Mouse (Mus musculus): ENCODE measurements at regions not wholly inside any gene's neighbourhood (a gene's known extent, or its start where the extent isn't known, plus 50 kb on each side); places are given as distances from the start of the nearest gene placed in this dataset.

DNA sequence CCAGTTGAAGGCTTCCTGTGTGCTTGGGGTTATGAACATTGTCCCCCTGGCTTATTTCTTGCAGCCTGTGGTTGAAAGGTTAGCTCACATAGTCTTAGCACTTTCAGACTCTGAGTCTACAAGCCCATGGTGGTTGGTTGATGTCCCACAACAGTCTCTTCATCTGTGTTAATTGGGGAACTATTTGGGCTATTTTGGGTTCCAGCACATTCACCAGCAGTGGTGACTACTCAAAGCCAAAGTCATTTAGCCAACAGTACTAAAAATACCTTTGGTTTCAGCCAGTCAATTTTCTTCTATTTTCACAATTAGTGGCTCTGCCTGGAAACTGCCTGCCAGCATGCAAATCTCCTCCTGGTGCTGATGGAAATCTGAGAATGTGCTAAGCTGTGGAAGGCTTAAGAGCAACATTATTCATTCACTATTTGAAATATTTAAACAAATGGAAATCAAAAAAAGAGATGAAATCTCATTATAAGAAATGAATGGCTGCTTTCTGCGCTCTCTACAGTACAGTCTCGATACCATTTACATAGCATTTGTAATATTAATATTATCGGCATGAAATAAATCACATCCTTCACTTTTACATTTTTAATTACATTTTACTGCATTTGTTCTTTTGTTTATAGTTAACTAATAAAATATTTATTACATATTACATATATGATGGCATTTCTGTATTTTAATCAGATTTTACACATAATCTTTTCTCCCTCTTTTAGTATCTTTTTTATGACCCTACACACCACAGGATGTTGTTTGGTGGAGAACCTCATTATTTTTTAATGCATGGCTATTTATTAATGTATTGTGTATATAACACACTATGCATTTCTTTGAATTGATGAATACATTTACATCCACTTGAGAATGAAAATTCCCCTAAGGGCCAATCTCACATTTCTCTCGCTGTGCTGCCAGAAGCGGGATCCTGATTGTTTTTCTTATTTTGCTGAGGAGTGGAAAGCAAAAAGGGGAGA, 1023.5 kb downstream of the Car8 start (continued):
- TF ChIP-seq HCFC1 (IDR thresholded peaks at IDR 0.05; ENCODE audit: low read depth, low read length) (peak; percentile 27; the same call in 1 of the 2 replicates), ZMIZ1 (IDR thresholded peaks at IDR 0.05; ENCODE audit: low read depth, low read length) (no peak; the same call in 1 of the 2 replicates), TCF12 (IDR thresholded peaks at IDR 0.05; ENCODE audit: low read depth, low read length) (peak; percentile 87), E2F4 (IDR thresholded peaks at IDR 0.05; ENCODE audit: insufficient replicate concordance, low read depth, low read length) (no peak), USF1 (IDR thresholded peaks at IDR 0.05; ENCODE audit: low read depth, low read length) (no peak), ETS1 (conservative IDR thresholded peaks at IDR 0.05; ENCODE audit: low read depth, low read length) (peak; percentile 96), BHLHE40 (IDR thresholded peaks at IDR 0.05; ENCODE audit: low read depth, low read length) (peak; percentile 97), SIN3A (IDR thresholded peaks at IDR 0.05; ENCODE audit: low read length) (peak; percentile 31; the same call in 1 of the 2 replicates), CTCF (conservative IDR thresholded peaks at IDR 0.05 in 1 of 2, IDR thresholded peaks at IDR 0.05 in 1 of 2; ENCODE audit: low read depth in 2 of 2, low read length in 2 of 2) (no peak), ZNF384 (IDR thresholded peaks at IDR 0.05; ENCODE audit: low read depth, low read length) (peak; percentile 49), NRF1 (IDR thresholded peaks at IDR 0.05; ENCODE audit: low read depth, low read length) (no peak), CHD2 (IDR thresholded peaks at IDR 0.05; ENCODE audit: low read length) (peak; percentile 90)

- dilution Hi-C loops (cut with MboI; ENCODE audit: extremely low pct_ligation_motif_present, extremely low pct_unique_long_range_greater_than_20kb, low sequenced_read_pairs): no loop called here
- H3K36me3 ChIP-seq (replicated peaks in 1 of 2; ENCODE audit: control insufficient read depth in 1 of 2, insufficient read depth in 1 of 2, low read length in 1 of 2): no peaks in the 10 kb centered on the region
- peaks cover 4% of the 10 kb centered on the region for H3K9me3 ChIP-seq (replicated peaks; ENCODE audit: low read length)
- H3K27ac ChIP-seq (ENCODE audit: insufficient read depth, low read depth): no peak overlapping the region
- peak; percentile 54 for DNase-seq (ENCODE audit: extremely low read depth)
- in situ Hi-C loops (cut with MboI; ENCODE audit: low pct_ligation_motif_present, low pct_unique_long_range_greater_than_20kb, low sequenced_read_pairs): loop anchor here (25.0 kb wide), 1 partner anchor 270 kb away; no protein-coding TSS in a partner anchor
- no peak overlapping the region; the same call in 1 of the 2 replicates for H3K4me2 ChIP-seq (ENCODE audit: insufficient read depth, low read depth, poor library complexity, severe bottlenecking)
- no peak overlapping the region for H3K4me3 ChIP-seq (replicated peaks in 1 of 3; ENCODE audit: low read depth in 2 of 3, low read length in 2 of 3, poor library complexity in 1 of 3)
- TF ChIP-seq MXI1 (IDR thresholded peaks at IDR 0.05; ENCODE audit: low read depth, low read length): no peak
- 0 out of 2 replicates have a peak, but pooled peaks have one; percentile 13 for TF ChIP-seq JUND (conservative IDR thresholded peaks at IDR 0.05; ENCODE audit: low read depth, low read length)
- TF ChIP-seq POLR2A (IDR thresholded peaks at IDR 0.05; ENCODE audit: low read depth, low read length): no peak
- TF ChIP-seq MAZ (IDR thresholded peaks at IDR 0.05; ENCODE audit: low read depth, low read length): no peak
- TF ChIP-seq EP300 (IDR thresholded peaks at IDR 0.05; ENCODE audit: low read length): peak; percentile 51; the same call in 1 of the 2 replicates
- no peak for TF ChIP-seq ELF1 (IDR thresholded peaks at IDR 0.05; ENCODE audit: low read depth, low read length)
- TF ChIP-seq RAD21 (IDR thresholded peaks at IDR 0.05; ENCODE audit: low read depth, low read length): no peak
- H3K4me1 ChIP-seq (ENCODE audit: control insufficient read depth in 1 of 2, insufficient read depth in 2 of 2): peaks cover 4 to 20% of the 10 kb centered on the region in 2 experiments; a peak in 3 of 4 replicates
- H3K9ac ChIP-seq (ENCODE audit: insufficient read depth, low read depth): no peak overlapping the region
- H3K27me3 ChIP-seq (replicated peaks): no peaks in the 10 kb centered on the region
- no peaks in the 10 kb centered on the region for H3K79me2 ChIP-seq (replicated peaks; ENCODE audit: control insufficient read depth, extremely low read depth, insufficient read depth, poor library complexity, severe bottlenecking)
Observed at GRCm38 (mm10) chr4:7206987-7207386, 1031.9 kb downstream of the Car8 start.

Measured in CH12.LX (cell line).